Mouse (Mus musculus): ENCODE data around the gene Cers3. TPM values are rescaled to one million over a fixed set of nuclear protein-coding genes. Genes with fewer than 3 reads are reported as not detected.

Gene Cers3
- polyA plus RNA-seq, 1 experiment, result not detected

DNA sequence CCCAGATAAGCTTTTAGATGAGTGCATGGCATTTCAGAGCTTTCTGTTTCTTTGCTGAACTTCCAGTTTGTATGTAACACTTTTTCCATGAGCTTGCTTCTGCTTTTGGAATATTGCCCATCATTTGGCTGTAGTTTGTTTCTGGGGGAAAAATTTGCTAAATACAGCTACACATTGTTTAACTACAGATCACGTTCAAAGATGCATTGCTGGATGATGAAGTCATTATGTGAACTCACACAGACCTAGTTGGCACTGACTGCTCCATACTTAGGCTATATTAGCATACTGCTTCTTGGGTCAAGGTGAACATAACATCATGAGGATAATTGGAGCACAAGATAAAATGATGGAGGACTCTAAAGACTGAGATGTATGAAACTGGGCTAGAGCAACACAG lies 53.6 kb downstream of the Cers3 start:
- Histone ChIP-seq H3K9me3 (ENCODE audit: control insufficient read depth, low read length) (no peaks in the 10 kb centered on the region), H3K27me3 (ENCODE audit: control insufficient read depth) (no peaks in the 10 kb centered on the region), H3K4me3 (replicated peaks) (no peak overlapping the region), H3K4me1 (ENCODE audit: control insufficient read depth) (no peaks in the 10 kb centered on the region), H3K36me3 (ENCODE audit: control insufficient read depth) (no peaks in the 10 kb centered on the region)
- no peak for TF ChIP-seq GATA1 (IDR thresholded peaks at IDR 0.05; ENCODE audit: low read length)
- TF ChIP-seq TAL1 (IDR thresholded peaks at IDR 0.05; ENCODE audit: low read length), result no peak

DNA sequence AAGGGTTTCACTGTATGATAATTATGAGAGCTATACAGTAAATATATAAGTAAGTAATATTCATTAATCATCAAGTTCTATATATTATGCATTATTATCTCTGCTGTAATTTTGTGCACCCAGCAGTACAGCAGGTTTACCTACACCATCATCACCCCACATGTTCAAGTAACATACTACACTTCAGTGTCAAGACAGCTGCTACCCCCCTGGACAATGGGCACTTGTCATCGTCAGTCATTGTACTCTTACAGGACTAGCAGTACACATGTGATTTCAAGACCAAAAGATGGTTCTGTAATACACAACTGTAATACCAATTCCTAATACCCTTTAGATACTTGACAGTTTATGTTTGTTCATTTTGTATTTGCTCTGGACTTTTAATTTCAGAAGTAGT lies 54.0 kb downstream of the Cers3 start:
- no peaks in the 10 kb centered on the region for H3K27me3 ChIP-seq (ENCODE audit: control insufficient read depth)
- no peaks in the 10 kb centered on the region for H3K9me3 ChIP-seq (ENCODE audit: control insufficient read depth, low read length)
- no peak overlapping the region for H3K4me3 ChIP-seq (replicated peaks)
- no peak for TF ChIP-seq TAL1 (IDR thresholded peaks at IDR 0.05; ENCODE audit: low read length)
- no peak for TF ChIP-seq GATA1 (IDR thresholded peaks at IDR 0.05; ENCODE audit: low read length)
- H3K4me1 ChIP-seq (ENCODE audit: control insufficient read depth), result no peaks in the 10 kb centered on the region
- no peaks in the 10 kb centered on the region for H3K36me3 ChIP-seq (ENCODE audit: control insufficient read depth)

- Histone ChIP-seq H3K4me3 (replicated peaks) (no peak overlapping the region), H3K4me1 (ENCODE audit: control insufficient read depth) (no peaks in the 10 kb centered on the region), H3K9me3 (ENCODE audit: control insufficient read depth, low read length) (no peaks in the 10 kb centered on the region), H3K36me3 (ENCODE audit: control insufficient read depth) (no peaks in the 10 kb centered on the region), H3K27me3 (ENCODE audit: control insufficient read depth) (no peaks in the 10 kb centered on the region)
- TF ChIP-seq TAL1 (IDR thresholded peaks at IDR 0.05; ENCODE audit: low read length), result no peak
- TF ChIP-seq GATA1 (IDR thresholded peaks at IDR 0.05; ENCODE audit: low read length), result no peak
These were observed 55.5 kb downstream of the Cers3 start for GRCm38 (mm10) chr7:66798826-66799225.

- no peaks in the 10 kb centered on the region for H3K27me3 ChIP-seq (ENCODE audit: control insufficient read depth)
- H3K9me3 ChIP-seq (ENCODE audit: control insufficient read depth, low read length), result no peaks in the 10 kb centered on the region
- no peak for TF ChIP-seq TAL1 (IDR thresholded peaks at IDR 0.05; ENCODE audit: low read length)
- TF ChIP-seq GATA1 (IDR thresholded peaks at IDR 0.05; ENCODE audit: low read length), result no peak
- no peak overlapping the region for H3K4me3 ChIP-seq (replicated peaks)
- no peaks in the 10 kb centered on the region for H3K4me1 ChIP-seq (ENCODE audit: control insufficient read depth)
- H3K36me3 ChIP-seq (ENCODE audit: control insufficient read depth), result no peaks in the 10 kb centered on the region
These were observed 57.5 kb downstream of the Cers3 start for GRCm38 (mm10) chr7:66800784-66801183.

DNA sequence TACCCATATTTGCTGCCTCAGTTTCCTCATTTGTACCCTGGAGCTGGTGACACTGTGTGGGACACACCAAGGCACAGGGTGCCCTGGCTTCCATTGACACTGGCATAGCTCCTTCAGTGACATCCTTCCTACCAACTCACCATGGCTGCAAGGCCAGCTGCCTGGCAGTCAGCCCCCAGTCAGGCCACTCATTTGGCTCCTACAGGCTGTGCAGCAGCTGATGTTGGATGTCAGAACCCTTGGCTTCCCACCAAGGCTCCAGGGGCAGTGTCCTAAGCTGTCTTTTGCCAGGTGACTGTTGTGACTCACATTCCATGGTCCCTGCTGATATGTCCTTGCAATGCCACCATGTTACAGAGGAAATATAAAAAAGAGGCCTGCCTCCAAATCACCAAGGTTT lies 58.5 kb downstream of the Cers3 start:
- no peaks in the 10 kb centered on the region for H3K36me3 ChIP-seq (ENCODE audit: control insufficient read depth)
- H3K4me1 ChIP-seq (ENCODE audit: control insufficient read depth), result no peaks in the 10 kb centered on the region
- no peak overlapping the region for H3K4me3 ChIP-seq (replicated peaks)
- no peaks in the 10 kb centered on the region for H3K27me3 ChIP-seq (ENCODE audit: control insufficient read depth)
- no peaks in the 10 kb centered on the region for H3K9me3 ChIP-seq (ENCODE audit: control insufficient read depth, low read length)
- no peak for TF ChIP-seq GATA1 (IDR thresholded peaks at IDR 0.05; ENCODE audit: low read length)
- no peak for TF ChIP-seq TAL1 (IDR thresholded peaks at IDR 0.05; ENCODE audit: low read length)

GRCm38 (mm10) chr7:66803798-66804197 lies 60.5 kb downstream of the Cers3 start:
- Histone ChIP-seq H3K36me3 (ENCODE audit: control insufficient read depth) (no peaks in the 10 kb centered on the region), H3K27me3 (ENCODE audit: control insufficient read depth) (no peaks in the 10 kb centered on the region), H3K4me3 (replicated peaks) (no peak overlapping the region), H3K4me1 (ENCODE audit: control insufficient read depth) (no peaks in the 10 kb centered on the region), H3K9me3 (ENCODE audit: control insufficient read depth, low read length) (no peaks in the 10 kb centered on the region)
- TF ChIP-seq GATA1 (IDR thresholded peaks at IDR 0.05; ENCODE audit: low read length), result no peak
- no peak for TF ChIP-seq TAL1 (IDR thresholded peaks at IDR 0.05; ENCODE audit: low read length)

GRCm38 (mm10) chr7:66806801-66807200 lies 63.5 kb downstream of the Cers3 start:
- no peaks in the 10 kb centered on the region for H3K36me3 ChIP-seq (ENCODE audit: control insufficient read depth)
- H3K4me1 ChIP-seq (ENCODE audit: control insufficient read depth), result no peaks in the 10 kb centered on the region
- TF ChIP-seq TAL1 (IDR thresholded peaks at IDR 0.05; ENCODE audit: low read length), result no peak
- TF ChIP-seq GATA1 (IDR thresholded peaks at IDR 0.05; ENCODE audit: low read length), result no peak
- no peaks in the 10 kb centered on the region for H3K9me3 ChIP-seq (ENCODE audit: control insufficient read depth, low read length)
- H3K27me3 ChIP-seq (ENCODE audit: control insufficient read depth), result no peaks in the 10 kb centered on the region
- no peak overlapping the region for H3K4me3 ChIP-seq (replicated peaks)

DNA sequence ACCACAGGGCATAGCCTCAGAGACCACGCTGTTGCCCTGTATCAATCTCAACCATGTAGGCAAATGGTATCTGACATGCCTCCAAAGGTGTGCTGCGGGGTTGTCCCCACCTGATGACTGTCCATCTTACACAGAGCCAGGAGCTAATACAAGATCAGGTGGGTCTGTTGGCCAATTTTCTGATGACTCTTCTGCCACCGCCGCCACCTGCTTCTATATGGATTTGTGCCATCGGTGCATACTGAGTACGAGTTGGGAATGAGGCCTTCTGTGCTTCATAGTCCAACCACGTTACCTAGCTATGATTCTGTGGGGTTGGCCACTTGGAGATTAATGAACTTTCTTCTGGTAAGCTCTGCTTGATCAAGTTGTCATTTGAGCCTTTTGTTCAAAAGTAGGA lies 67.1 kb downstream of the Cers3 start:
- H3K4me3 ChIP-seq (replicated peaks), result no peak overlapping the region
- H3K27me3 ChIP-seq (ENCODE audit: control insufficient read depth), result no peaks in the 10 kb centered on the region
- no peaks in the 10 kb centered on the region for H3K4me1 ChIP-seq (ENCODE audit: control insufficient read depth)
- no peaks in the 10 kb centered on the region for H3K36me3 ChIP-seq (ENCODE audit: control insufficient read depth)
- H3K9me3 ChIP-seq (ENCODE audit: control insufficient read depth, low read length), result no peaks in the 10 kb centered on the region
- TF ChIP-seq TAL1 (IDR thresholded peaks at IDR 0.05; ENCODE audit: low read length) (no peak), GATA1 (IDR thresholded peaks at IDR 0.05; ENCODE audit: low read length) (no peak)

DNA sequence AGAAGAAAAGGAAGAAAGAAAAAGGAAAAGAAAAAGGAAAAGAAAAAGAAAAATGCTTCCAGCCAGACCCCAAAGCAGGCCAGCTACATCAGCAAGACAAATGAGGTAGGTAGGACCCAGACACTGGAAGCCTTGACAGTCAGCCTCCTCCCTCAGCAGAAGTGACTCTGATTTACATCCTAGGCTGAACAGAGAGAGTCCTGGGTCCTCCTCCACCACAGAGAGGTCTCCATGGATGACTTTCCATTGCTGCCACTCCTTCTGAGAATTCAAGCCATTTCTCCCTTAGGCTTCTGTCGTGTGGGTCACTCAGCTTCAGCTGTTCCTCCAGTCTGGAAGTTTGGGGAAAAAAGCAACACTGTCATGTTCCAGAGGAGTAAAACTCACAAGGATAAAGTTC lies 68.0 kb downstream of the Cers3 start:
- H3K36me3 ChIP-seq (ENCODE audit: control insufficient read depth), result no peaks in the 10 kb centered on the region
- no peak for TF ChIP-seq GATA1 (IDR thresholded peaks at IDR 0.05; ENCODE audit: low read length)
- no peak for TF ChIP-seq TAL1 (IDR thresholded peaks at IDR 0.05; ENCODE audit: low read length)
- H3K4me3 ChIP-seq (replicated peaks), result no peak overlapping the region
- H3K27me3 ChIP-seq (ENCODE audit: control insufficient read depth), result no peaks in the 10 kb centered on the region
- H3K4me1 ChIP-seq (ENCODE audit: control insufficient read depth), result no peaks in the 10 kb centered on the region
- no peaks in the 10 kb centered on the region for H3K9me3 ChIP-seq (ENCODE audit: control insufficient read depth, low read length)

DNA sequence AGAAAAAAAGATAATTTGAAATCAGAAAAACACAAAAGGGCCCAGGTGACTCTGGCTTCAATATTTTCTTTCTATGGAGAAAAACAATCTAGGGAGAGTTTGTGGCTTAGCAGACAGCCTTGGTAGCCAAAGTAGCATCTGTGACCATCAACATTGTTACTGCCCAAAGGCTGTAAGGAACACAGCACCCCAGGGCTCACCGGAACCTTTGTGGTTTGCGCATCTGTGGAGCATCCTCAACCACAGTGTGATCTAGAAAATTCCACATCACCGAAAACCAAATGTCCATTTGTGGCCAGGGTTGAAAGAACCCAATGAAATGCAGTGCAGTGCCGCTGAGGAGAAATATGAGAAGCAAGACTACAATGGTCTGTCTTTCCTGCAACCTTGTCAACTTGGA lies 69.0 kb downstream of the Cers3 start:
- H3K4me1 ChIP-seq (ENCODE audit: control insufficient read depth), result no peaks in the 10 kb centered on the region
- no peaks in the 10 kb centered on the region for H3K27me3 ChIP-seq (ENCODE audit: control insufficient read depth)
- no peak overlapping the region for H3K4me3 ChIP-seq (replicated peaks)
- no peaks in the 10 kb centered on the region for H3K9me3 ChIP-seq (ENCODE audit: control insufficient read depth, low read length)
- no peaks in the 10 kb centered on the region for H3K36me3 ChIP-seq (ENCODE audit: control insufficient read depth)
- no peak for TF ChIP-seq TAL1 (IDR thresholded peaks at IDR 0.05; ENCODE audit: low read length)
- TF ChIP-seq GATA1 (IDR thresholded peaks at IDR 0.05; ENCODE audit: low read length), result no peak

Data from erythroblast, embryonic 14.5 days (primary cell).